Mouse (Mus musculus): ENCODE measurements around the gene Plekhm3.

Plekhm3 gene

GRCm38 (mm10) chr1:64831552-64831951 is 125.1 kb downstream of the Plekhm3 start:
- in situ Hi-C loops (cut with MseI, MboI), result no loop called here

- in situ Hi-C loops (cut with MseI, MboI), result no loop called here
Measured at GRCm38 (mm10) chr1:64827434-64827833, 129.2 kb downstream of the Plekhm3 start.

GRCm38 (mm10) chr1:64826348-64827103 is 130.1 kb downstream of the Plekhm3 start:
- in situ Hi-C loops (cut with MseI, MboI), result no loop called here

- in situ Hi-C loops (cut with MseI, MboI), result no loop called here
Measured at GRCm38 (mm10) chr1:64823564-64823963, 133.1 kb downstream of the Plekhm3 start.

- in situ Hi-C loops (cut with MseI, MboI), result no loop called here
Measured at GRCm38 (mm10) chr1:64817709-64818108, 138.9 kb downstream of the Plekhm3 start.

GRCm38 (mm10) chr1:64813182-64813581 is 143.4 kb downstream of the Plekhm3 start:
- in situ Hi-C loops (cut with MseI, MboI), result no loop called here

GRCm38 (mm10) chr1:64811956-64812355 is 144.7 kb downstream of the Plekhm3 start:
- in situ Hi-C loops (cut with MseI, MboI), result no loop called here

- in situ Hi-C loops (cut with MseI, MboI), result no loop called here
Measured at GRCm38 (mm10) chr1:64809085-64809484, 147.5 kb downstream of the Plekhm3 start.

GRCm38 (mm10) chr1:64807766-64808165 is 148.9 kb downstream of the Plekhm3 start:
- in situ Hi-C loops (cut with MseI, MboI), result no loop called here

GRCm38 (mm10) chr1:64805217-64805616 is 151.4 kb downstream of the Plekhm3 start:
- in situ Hi-C loops (cut with MseI, MboI), result no loop called here

- in situ Hi-C loops (cut with MseI, MboI), result no loop called here
Measured at GRCm38 (mm10) chr1:64802631-64803030, 154.0 kb downstream of the Plekhm3 start.

GRCm38 (mm10) chr1:64797621-64798020 is 159.0 kb downstream of the Plekhm3 start:
- in situ Hi-C loops (cut with MseI, MboI), result no loop called here

GRCm38 (mm10) chr1:64796867-64797582 is 159.6 kb downstream of the Plekhm3 start:
- in situ Hi-C loops (cut with MseI, MboI), result no loop called here

GRCm38 (mm10) chr1:64795284-64796040 is 161.2 kb downstream of the Plekhm3 start:
- in situ Hi-C loops (cut with MseI, MboI), result no loop called here

- in situ Hi-C loops (cut with MseI, MboI), result no loop called here
Measured at GRCm38 (mm10) chr1:64794096-64794495, 162.5 kb downstream of the Plekhm3 start.

GRCm38 (mm10) chr1:64793234-64793530 is 163.4 kb downstream of the Plekhm3 start:
- in situ Hi-C loops (cut with MseI, MboI), result no loop called here

- in situ Hi-C loops (cut with MseI, MboI), result no loop called here
Measured at GRCm38 (mm10) chr1:64792521-64793233, 163.9 kb downstream of the Plekhm3 start.

GRCm38 (mm10) chr1:64791826-64792225 is 164.8 kb downstream of the Plekhm3 start:
- in situ Hi-C loops (cut with MseI, MboI), result no loop called here

- in situ Hi-C loops (cut with MseI, MboI), result no loop called here
Measured at GRCm38 (mm10) chr1:64790806-64791790, 165.5 kb downstream of the Plekhm3 start.

- in situ Hi-C loops (cut with MseI, MboI), result no loop called here
Measured at GRCm38 (mm10) chr1:64787701-64788515, 168.7 kb downstream of the Plekhm3 start.
